Mouse (Mus musculus) G1E (cell line): ENCODE results near the gene Slc46a1.

Experiments used
- CTCF ChIP-seq: IDR thresholded peaks from 2 replicates; pipeline ENCODE4 v1.5.1; 2012; ENCODE audit warnings: low read depth, low read length, inconsistent platforms, mixed read lengths
- GATA1 ChIP-seq: IDR thresholded peaks from 2 replicates; pipeline ENCODE4 v1.6.1; 2012; ENCODE audit warnings: borderline replicate concordance, low read length, inconsistent platforms, mixed read lengths
- GATA2 ChIP-seq: IDR thresholded peaks from 2 replicates; pipeline ENCODE4 v1.6.1; 2012; ENCODE audit warnings: low read depth, low read length, inconsistent platforms, borderline replicate concordance
- TAL1 ChIP-seq: conservative IDR thresholded peaks from 2 replicates; pipeline ENCODE4 v1.6.1; 2012; ENCODE audit warnings: low read depth, low read length, inconsistent platforms, mixed read lengths

- TF ChIP-seq CTCF (no peak), TAL1 (no peak), GATA1 (no peak), GATA2 (no peak)
Observed at GRCm38 (mm10) chr11:78422055-78422819, 43.3 kb upstream of the Slc46a1 start, which contains the start of gene Slc13a2.
